Mouse (Mus musculus) kidney, adult 8-10 months (tissue): ENCODE results near the gene Chrna1.

Source experiments
- DNase-seq, 2 experiments: peaks; one replicate each; pipeline ENCODE4 v3.0.0; 2022

Chrna1 gene

DNA sequence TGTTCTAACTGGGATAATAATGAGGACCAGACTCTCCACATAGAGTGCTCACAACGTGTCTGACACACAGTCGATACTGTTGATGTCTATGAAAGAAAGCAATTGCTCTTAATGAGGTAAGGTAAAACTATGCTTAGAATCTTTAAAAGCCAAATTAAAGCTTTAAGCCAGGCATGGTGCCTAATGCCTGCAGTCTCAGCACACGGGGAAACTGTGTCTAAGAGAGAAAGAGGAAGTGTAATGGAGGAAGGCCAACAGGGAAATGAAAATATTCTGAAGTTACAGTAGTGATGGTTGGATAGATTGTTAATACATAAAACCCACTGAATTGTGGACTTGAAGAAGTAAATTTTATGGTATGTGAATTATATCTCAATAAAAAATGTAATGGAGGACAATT, 25.7 kb downstream of the Chrna1 start:
- DNase-seq = no peak

DNA sequence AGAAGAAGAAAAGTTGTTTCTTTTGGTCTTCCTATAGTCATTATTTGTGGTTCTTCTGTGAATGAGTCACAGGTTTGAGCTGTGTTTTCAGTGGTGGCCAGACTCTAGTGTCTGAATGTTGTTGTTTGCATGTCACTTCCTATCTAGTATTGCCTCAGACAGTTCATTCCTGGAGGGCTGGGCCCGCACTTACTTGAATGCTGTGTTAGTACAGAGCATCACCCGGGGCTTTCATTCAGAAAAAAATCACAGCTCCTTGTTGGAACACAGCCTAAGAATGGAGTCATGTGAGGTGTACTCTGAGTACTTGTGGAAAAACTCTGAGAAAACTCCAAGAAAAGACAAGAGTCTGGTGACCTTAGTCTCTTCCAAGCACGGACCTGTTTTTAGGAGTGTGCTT, 27.2 kb downstream of the Chrna1 start:
- DNase-seq = peak in 1 of 2 experiments; percentile 39

DNA sequence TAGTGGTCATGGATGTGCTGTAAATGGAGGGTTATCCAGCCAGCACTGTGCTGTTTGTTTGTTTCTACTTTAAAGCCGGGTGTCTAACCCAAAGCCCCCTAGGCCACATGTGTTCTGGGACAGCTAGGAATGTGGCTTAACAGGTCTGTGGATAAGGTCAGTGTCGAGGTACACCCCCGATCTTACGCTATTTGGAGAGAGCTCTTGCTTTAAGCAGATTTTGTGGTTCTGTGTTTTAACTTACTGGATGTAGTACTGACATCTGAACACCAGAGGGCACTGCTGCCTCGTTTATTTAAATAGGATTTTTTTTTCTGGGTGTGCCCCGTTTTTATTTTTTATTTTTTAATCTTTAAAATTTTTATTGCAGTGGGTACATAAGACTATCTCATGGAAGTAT, 29.4 kb downstream of the Chrna1 start:
- peak in 1 of 2 experiments; percentile 39 for DNase-seq

DNA sequence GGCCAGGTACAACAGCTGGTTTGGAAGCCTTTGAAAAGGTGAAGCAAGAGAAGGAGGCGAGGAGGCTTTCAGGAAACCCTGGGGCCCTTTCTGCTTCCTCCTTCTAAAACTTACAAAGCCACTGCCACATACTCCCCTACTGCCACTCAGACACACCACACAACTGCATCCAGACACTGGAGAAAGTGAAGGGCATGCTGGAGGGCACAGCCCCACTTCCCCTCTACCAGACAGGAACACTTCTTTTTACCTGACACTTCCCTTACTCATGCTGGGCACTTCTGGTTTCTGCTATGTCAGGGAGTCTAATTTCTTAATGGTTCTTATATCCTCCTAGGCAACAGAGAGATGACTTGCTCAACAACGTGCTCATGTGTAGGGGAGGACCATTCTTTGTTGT, 31.6 kb downstream of the Chrna1 start:
- DNase-seq = no peak

- DNase-seq = no peak
Observed at GRCm38 (mm10) chr2:73547256-73547655, 32.9 kb downstream of the Chrna1 start.

DNA sequence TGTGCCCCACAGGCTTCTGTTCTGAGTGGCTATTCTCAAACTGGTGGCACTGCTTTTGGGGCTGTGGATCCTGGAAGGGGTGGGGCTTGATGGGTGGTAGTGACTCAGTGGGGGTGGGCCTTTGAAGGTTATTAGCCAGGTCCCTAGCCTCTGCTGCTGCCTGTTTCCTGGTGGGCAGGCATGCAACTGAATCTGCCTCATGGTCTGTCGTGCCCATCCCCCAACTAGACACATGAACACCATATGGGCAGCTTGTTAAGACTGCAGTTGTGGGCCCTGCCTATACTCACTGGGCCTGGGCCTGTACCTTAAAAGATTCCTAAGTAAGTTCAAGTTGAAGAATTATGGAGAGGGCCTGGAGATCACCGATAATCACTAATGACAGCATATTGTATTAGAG, 34.6 kb downstream of the Chrna1 start:
- no peak for DNase-seq

DNA sequence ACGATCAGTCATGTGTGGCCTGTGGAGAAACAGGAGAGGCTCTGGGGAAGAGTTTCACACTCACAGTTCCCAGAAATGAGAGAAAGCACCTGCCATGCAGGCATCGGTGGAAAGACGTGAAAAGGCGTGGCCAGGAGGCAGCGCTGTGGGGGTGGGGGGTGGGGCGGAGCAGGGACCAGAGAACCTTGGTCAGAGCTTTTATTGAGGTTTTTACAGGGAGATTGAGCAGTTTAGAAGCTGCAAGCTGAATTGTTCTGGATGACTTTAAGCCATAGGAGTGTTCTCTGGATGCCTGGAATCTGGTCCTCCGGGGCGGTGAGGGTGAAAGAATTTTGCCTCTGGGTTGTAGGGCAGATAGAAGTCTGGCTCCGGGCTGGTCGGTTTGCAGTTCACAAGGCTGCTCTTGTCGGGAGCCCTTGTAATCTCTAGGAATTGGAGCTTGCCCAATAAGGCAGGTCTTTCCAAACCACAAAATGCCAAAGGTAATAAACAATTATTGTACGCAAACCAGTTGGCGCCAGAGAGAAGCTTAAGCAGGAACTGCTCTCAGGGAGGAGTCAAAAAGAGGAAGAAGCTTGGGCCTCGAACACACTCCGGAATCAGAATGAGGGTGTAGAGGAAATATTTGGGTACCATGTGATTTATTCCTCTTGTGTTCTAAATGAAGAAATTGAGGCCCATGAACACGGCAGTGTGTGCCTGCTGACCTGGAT, 39.5 kb downstream of the Chrna1 start:
- no peak for DNase-seq

- DNase-seq = peak in 1 of 2 experiments; percentile 34
Observed at GRCm38 (mm10) chr2:73539697-73540096, 40.4 kb downstream of the Chrna1 start.

DNA sequence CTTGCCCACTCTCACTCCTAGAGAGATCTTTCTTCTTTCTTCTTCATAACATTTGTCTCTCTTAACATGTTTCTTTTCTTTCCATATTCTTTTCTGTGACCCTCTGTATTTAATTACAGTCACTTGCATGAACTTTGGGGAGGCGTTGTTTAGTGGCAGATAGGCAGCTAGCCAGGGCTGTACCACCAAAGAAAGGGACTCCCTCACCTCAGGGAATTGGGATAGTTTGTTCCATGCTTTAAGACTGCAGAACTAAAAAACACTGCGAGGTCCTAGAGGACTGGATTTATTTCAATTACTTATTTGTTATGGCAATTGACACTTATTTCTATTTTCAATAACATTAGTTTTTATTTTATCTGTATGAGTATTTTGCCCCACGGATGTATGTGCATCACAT, 41.0 kb downstream of the Chrna1 start:
- no peak for DNase-seq

- no peak for DNase-seq
Observed at GRCm38 (mm10) chr2:73538590-73538989, 41.5 kb downstream of the Chrna1 start.

GRCm38 (mm10) chr2:73536091-73536783, 43.9 kb downstream of the Chrna1 start:
- DNase-seq = no peak

DNA sequence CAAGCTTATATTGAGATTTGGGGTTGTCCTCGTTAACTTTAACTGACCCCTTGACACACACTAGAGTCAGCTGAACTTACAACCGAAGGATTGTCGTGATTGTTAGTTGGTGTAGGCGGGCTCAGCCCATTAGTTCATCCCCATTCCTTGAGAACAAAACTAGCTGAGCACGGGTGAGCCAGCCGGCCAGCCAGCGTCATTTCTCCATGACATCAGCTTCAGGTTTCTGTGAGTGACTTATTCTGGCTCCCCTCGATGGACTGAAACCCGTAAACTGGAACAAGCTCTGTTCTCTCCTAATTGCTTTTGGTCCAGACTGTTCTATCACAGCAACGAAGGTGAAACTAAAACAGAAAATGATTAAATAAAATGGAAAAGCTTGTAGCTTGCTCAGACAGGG, 45.4 kb downstream of the Chrna1 start:
- no peak for DNase-seq

DNA sequence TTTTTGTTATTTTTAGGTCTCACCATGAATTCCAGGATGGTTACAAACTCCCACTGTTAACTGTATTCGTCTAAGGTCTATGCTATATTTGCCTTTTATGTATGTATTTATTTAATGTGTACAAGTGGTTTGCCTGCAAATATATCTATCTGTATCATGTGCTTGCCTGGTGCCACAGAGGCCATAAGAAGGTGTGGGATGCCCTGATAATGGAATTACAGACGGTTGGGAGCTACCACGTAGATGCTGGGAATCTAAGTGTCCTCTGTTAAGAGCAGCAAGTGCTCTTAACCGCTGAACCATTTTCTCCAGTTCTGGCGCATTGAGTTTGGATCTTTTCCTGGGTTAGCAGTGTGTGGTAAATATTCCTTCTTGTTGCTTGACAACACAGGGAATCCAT, 49.7 kb downstream of the Chrna1 start:
- no peak for DNase-seq

DNA sequence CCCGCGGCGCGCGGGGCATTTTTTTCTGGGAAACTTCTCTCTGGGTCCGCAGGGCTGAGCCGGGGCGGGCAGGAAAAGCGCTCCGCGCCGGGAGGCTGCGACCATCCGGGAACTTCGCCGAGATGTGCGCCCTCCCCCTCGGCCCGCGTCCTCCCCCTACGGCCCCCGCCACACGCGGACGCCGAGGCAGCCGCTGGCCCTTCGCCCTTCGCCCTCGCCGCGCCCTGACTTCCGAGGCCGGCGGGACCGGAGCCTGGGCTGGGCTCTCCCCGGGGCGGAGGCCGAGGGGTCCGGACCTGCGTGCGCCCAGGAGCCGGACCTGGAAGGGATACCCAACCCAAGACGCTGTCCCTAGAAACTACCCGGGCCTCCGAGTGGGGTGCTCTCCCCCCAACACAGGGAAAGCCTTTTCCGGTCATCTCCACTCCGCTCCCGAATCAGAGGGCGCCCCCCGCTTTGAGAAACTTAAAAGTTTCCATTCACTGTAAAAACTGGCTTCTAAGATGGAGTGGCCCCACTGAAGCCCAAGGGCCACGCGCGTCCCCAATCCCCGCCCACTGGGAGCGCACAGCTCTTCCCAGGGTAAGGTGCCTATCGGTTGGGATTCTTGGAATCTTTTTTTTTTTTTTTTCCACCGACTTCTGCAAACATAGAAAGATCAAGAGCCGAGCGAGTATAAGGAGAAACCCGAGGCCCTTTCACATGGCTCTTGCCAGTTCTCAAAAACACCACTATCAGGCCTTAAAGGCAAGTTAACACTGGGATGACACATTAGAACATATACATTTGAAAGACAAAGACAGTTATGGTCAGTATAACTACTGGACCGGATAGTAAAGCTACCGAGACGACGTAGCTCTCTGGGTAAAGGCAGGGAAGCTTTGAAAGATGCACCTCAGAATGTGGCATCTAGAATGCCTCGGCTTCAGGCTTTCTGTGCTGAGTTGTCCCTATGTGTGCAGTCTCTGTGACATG, 50.5 kb downstream of the Chrna1 start, which contains the start of gene Wipf1:
TSS of gene Wipf1 (minus strand) at position 379 of the 975 bp plus-strand sequence.
- DNase-seq = peak; percentile 73 to 78

DNA sequence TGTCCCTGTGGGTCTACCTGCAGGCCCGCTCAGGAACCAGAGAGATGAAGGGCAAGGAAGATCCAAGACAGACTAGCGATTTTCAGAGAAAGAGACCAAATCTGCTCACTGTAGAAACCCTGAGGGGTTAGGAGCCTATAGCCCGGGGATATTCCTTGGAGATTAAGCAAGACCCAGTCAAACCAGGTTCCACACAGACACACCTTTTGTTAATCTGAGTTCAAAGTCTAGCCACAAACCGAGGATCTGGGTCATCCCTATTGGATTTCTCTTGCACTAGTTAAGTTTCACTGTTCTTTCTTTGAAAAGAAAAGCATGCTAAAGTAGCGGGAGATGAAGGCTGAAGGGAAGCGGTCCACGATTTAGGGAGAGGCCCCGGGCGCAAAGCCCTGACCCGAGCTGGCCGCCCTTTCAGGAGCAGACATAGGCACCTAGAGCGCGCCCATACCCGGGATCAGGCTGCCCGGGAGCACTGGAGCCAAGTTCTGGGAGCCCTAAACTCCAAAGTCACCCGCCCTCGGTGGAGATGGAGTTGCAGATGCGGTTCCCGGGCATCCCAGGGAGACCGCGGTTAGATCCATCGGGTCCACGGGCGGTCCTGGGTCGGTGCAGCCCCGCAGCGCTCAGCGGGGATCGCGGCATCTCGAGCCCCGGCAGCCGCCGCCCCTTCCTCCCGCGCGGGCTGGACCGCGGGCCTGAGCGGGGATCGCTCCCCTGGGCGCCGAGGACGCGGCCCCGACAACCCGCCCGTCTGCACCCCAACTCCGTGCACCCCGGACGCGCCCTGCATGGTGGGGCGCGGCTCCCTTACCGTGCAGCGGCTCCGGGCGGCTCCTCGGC, 51.4 kb downstream of the Chrna1 start:
- DNase-seq = no peak

DNA sequence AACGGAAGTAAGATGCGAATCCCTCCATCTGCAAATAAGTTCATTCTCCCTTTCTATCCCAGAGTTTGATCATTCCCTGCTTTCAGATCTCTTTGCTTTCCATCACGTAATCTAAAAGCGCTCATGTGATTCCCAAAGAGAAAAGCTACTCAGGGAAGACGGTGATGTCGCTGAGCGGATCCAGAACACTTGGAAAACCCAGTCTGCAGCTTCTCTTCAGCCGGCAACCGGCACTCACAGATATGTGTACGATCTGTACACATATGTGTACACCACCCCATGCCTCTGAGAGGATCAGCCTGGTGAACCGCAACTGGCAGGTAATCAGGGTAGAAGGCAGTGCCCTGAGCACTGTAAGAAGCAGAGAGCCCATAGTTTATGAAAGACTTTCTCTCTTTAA, 52.2 kb downstream of the Chrna1 start:
- DNase-seq = no peak

DNA sequence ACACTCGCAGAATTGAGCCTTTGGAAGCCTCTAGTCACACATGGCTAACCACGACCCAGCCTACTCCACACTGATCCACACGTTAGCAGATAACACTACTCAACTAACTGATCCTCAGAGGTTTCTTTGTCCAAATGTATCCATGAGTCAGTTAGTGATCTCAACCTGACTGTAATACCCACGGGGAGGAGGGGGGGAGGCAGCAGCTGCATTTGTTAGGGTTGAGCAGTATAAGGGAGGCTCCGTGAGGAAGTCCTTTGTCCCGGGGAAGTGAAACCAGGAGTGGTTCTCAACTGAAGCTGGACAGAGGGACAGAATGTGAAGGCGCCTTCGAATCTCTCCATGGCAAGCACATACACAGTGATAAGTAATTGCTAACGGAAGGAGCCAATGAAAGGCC, 53.4 kb downstream of the Chrna1 start:
- DNase-seq = no peak

GRCm38 (mm10) chr2:73522891-73523290, 57.2 kb downstream of the Chrna1 start:
- peak in 1 of 2 experiments; percentile 39 for DNase-seq

DNA sequence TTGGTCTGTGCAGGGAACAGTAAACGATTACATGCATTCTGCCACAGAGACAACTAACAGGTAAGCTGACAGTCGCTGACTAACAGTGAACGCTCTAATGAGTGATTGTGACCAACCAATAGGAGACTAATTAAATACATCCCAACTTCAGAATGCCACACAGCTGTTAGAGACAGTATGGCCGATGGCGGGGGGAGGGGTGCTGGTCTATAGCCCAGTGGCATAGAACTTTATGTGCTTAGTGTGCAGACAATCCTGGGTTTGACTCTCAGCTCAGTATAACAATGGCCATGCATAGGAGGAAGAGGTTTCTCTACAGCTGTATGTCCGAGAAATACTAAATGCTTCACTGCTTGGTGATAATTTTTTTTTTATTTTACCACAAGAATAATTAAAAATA, 57.8 kb downstream of the Chrna1 start:
- DNase-seq = no peak

DNA sequence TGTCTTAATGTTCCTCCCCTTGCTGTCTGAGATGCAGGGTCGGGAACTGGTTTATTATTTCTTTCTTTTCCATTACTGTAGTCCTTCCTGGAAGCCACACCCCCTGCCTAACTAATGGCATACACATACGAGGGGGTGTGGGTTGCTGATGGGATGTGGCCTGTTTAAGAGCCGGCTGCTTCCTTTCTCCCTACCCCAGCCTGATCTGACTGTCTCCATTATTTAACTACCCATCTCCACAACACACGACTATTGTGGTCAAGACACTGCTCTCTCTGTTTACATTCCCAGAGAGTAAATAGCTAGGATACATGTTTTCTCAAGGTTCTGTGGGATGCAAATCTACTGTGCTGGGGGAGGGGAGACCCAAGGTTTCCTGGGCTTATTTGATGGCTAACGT, 58.4 kb downstream of the Chrna1 start:
- DNase-seq = no peak

- no peak for DNase-seq
Observed at GRCm38 (mm10) chr2:73518966-73519365, 61.2 kb downstream of the Chrna1 start.

GRCm38 (mm10) chr2:73518311-73518710, 61.8 kb downstream of the Chrna1 start:
- no peak for DNase-seq
